Mouse (Mus musculus) lung, embryonic 16.5 days (tissue): ENCODE results near the gene Pgam2. TPM values are rescaled to one million over a fixed set of nuclear protein-coding genes. Genes with fewer than 3 reads are reported as not detected.

Experiments
- ATAC-seq: fragments of 200-750 bp; cut with Nextera tagmentation; 2 replicates; pipeline ENCODE4 v1.8.0; 2017; ENCODE audit warnings: low read depth, mild to moderate bottlenecking, moderate library complexity
- H3K27ac ChIP-seq: fragments of 300-500 bp; sonication (generic); 2 replicates; pipeline ENCODE4 v1.5.1; 2014; ENCODE audit warnings: mild to moderate bottlenecking, control low read depth, low read length
- H3K27me3 ChIP-seq: fragments of 300-500 bp; sonication (generic); 2 replicates; pipeline ENCODE4 v1.6.1; 2014; ENCODE audit warnings: low read depth, low read length, mixed read lengths; ENCODE audit not compliant: control insufficient read depth, insufficient read depth
- H3K36me3 ChIP-seq: fragments of 300-500 bp; sonication (generic); 2 replicates; pipeline ENCODE4 v1.6.1; 2014; ENCODE audit warnings: low read length; ENCODE audit not compliant: control insufficient read depth, insufficient read depth
- H3K4me1 ChIP-seq: fragments of 300-500 bp; sonication (generic); replicated peaks from 2 replicates; pipeline ENCODE4 v1.6.1; 2014; ENCODE audit warnings: low read length, mixed read lengths; ENCODE audit not compliant: control insufficient read depth, insufficient read depth
- H3K4me2 ChIP-seq: fragments of 300-500 bp; sonication (generic); 2 replicates; pipeline ENCODE4 v1.6.1; 2014; ENCODE audit warnings: low read depth, low read length, control low read depth
- H3K4me3 ChIP-seq: fragments of 300-500 bp; sonication (generic); 2 replicates; pipeline ENCODE4 v1.5.1; 2014; ENCODE audit warnings: mild to moderate bottlenecking, low read length, control low read depth
- H3K9ac ChIP-seq: fragments of 300-500 bp; sonication (generic); 2 replicates; pipeline ENCODE4 v1.6.1; 2014; ENCODE audit warnings: low read length, control low read depth
- H3K9me3 ChIP-seq: fragments of 300-500 bp; sonication (generic); 2 replicates; pipeline ENCODE4 v1.6.1; 2016; ENCODE audit warnings: low read length; ENCODE audit not compliant: control insufficient read depth
- WGBS: fragments of 180-500 bp; shearing (Covaris S2); extraction: QIAGEN DNeasy Blood & Tissue Kit; methylation state at CpG from one replicate; pipeline ENCODE4 v1.1.7; 2014; 5-methylcytosine and 5-hydroxymethylcytosine counted together
- polyA plus RNA-seq: library from polyadenylated mRNA; unstranded; fragments of >200 nt; fragmentation: Nextera tagmentation; extraction: Ambion mirVana; gene quantifications from 2 replicates; pipeline ENCODE4 v1.2.1, GENCODE M21; 2015

The Pgam2 gene
- polyA plus RNA-seq, 1 experiment from 2014 or later: 46.8 TPM

DNA sequence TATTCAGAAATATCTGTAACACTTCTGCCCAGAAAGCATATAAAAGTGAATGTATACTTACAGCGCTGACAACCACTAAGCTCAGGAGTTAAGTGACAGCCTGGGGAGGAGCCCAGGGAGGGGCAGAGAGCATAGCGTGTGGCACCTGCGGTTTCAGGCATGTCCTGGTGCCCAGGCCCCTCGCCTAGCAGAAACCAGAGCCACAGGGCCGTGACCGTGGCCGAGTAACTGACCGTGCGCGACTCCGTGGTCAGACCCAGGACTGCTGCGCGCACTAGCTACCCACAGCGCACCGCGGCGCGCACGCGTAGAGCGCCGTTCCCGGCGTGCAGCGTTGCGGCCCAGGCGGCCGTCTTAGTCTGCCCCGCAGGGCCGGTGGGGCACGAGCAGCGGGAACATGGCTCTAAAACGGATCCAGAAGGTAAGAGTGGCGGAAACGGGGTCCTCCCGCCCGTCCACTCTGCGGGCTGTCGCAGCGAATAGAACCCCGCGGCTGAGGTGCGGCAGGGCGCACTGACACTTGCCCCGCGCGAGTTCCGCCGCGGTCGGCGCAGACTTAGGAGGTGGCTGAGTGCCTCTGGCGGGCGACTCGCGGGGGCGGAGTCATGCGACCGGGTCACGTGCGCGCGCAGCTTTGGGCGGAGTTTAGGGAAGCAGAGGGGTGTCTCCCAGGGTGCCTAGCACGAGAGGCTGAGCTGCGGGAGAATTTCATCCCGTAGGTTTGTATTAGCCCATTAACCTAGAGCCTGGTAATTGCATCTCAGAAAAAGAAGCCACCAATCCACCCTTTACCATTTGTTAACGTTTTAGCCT lies 41.5 kb downstream of the Pgam2 start, which contains the start of gene Urgcp:
TSS of gene Urgcp (minus strand) at position 557 of the 813 bp plus-strand sequence.
- peak; percentile 99 for ATAC-seq
- Histone ChIP-seq H3K4me1 (peaks cover 3% of the 10 kb centered on the region), H3K4me3 (peak within 1 kb of the TSS; percentile 87), H3K9ac (peak within 1 kb of the TSS; percentile 94), H3K27ac (peak within 1 kb of the TSS; percentile 97), H3K36me3 (0 out of 2 replicates have a peak, but pooled peaks cover 2% of the 10 kb centered on the region), H3K27me3 (no peaks in the 10 kb centered on the region), H3K4me2 (peak within 1 kb of the TSS; percentile 85), H3K9me3 (no peaks in the 10 kb centered on the region)
- under 1% methylated on average over 68 of the region's 68 CpGs for WGBS

DNA sequence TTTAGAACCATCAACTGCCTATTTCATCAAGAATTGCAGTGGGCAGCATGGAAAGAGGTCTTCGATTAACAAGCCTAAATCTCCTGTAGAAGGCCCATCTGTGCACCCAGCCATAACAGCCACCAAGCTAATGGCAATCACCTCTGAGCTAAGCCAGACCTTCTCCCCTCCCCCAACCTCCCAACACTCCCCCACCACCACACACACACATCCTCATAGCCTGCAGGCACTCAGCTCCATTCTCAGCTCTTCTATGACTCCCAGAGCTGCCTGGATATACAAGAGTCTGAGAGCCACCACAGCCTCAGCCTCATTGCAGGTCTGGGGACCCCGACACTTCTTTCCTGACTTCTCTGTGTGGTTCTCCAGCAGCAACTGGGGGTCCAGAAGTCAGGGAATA lies 49.8 kb downstream of the Pgam2 start:
- WGBS: 92% methylated on average over 2 of the region's 2 CpGs
- Histone ChIP-seq H3K36me3 (0 out of 2 replicates have a peak, but pooled peaks cover 7% of the 10 kb centered on the region), H3K9me3 (peaks cover 9% of the 10 kb centered on the region), H3K27ac (no peak overlapping the region), H3K4me2 (no peak overlapping the region), H3K4me3 (no peak overlapping the region), H3K27me3 (no peaks in the 10 kb centered on the region), H3K4me1 (no peaks in the 10 kb centered on the region), H3K9ac (no peak overlapping the region)
- no peak for ATAC-seq

Other genes starting within 250 kb of the Pgam2 start
- 0.04 TPM in 1 of 2 replicates, not detected in the other for gene Ankrd36, start 234.0 kb downstream of the Pgam2 start, polyA plus RNA-seq
- 180 TPM in 2 replicates for gene Mrps24, start 88.1 kb downstream of the Pgam2 start, polyA plus RNA-seq
- gene Urgcp, start 41.4 kb downstream of the Pgam2 start, polyA plus RNA-seq: 26.0 and 26.7 TPM in 2 replicates
- 110 and 111 TPM in 2 replicates for gene Dbnl, start 15.2 kb downstream of the Pgam2 start, polyA plus RNA-seq
- 8.0 and 8.4 TPM in 2 replicates for gene Polm, start 34.3 kb upstream of the Pgam2 start, polyA plus RNA-seq
- gene Aebp1, start 58.2 kb upstream of the Pgam2 start, polyA plus RNA-seq: 35.1 and 37.4 TPM in 2 replicates
- 127 and 139 TPM in 2 replicates for gene Pold2, start 74.6 kb upstream of the Pgam2 start, polyA plus RNA-seq
- 450 and 673 TPM in 2 replicates for gene Myl7, start 95.0 kb upstream of the Pgam2 start, polyA plus RNA-seq
- 1.3 and 1.6 TPM in 2 replicates for gene Gck, start 146.3 kb upstream of the Pgam2 start, polyA plus RNA-seq
- 52.3 and 53.1 TPM in 2 replicates for gene Ykt6, start 152.0 kb upstream of the Pgam2 start, polyA plus RNA-seq